ENCODE assay signal across 8 mouse cellular contexts in the genomic region with DNA sequence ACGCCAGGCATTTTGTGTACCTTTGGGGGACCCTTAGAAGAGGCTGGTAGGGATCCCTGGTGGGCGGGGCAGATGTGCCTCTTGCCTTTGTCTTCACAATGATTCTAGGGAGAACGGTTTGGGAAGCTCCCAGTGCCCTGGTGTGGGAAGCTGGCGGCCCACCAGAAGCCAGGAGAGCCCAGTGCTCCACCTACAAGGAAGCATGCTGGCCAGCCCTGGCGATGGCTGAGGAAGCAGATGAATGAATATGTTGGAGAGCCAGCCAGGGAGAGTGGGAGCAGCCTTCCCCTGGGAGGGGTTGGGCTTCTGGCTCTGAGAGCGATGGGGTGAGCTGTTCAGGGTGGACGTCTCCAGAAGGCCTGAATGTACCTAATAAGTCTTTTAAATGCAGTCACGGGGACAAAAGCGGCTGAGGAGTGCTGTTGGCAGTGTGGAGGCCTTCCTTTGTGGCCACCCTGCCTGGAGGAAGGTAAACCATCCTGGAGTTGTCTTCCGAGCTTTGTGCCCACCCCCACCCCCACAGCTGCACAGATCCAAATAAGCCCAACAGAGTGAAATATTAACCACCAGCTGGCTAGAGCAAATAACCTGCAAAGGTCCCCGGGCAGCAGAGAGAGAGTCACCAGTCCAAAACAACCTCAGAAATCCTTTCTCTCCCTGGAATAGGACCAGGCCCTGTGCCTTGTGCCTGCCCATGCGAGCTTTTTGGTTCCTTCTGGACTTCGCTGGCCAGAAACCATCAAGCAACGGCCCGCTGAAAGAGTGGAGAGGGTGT. TPM values are rescaled to one million over a fixed set of nuclear protein-coding genes. Genes with fewer than 3 reads are reported as not detected.
DNase-seq lines count a peak whose midpoint lies in the region; ATAC-seq lines count a peak whose summit lies in the region.

No protein-coding gene starts in this region.

- peaks cover 9% of the 10 kb centered on the region for H3K4me1 ChIP-seq in hindbrain, embryonic 11.5 days (replicated peaks; ENCODE audit: control insufficient read depth, insufficient read depth, low read length)
- H3K4me1 ChIP-seq in lung, embryonic 16.5 days (replicated peaks; ENCODE audit: control insufficient read depth, insufficient read depth, low read length), result peaks cover 33% of the 10 kb centered on the region

- peak overlapping the region; percentile 79 for H3K27ac ChIP-seq in hindbrain, embryonic 11.5 days (ENCODE audit: low read depth, low read length)
- peak overlapping the region; percentile 42; the same call in 1 of the 2 replicates for H3K27ac ChIP-seq in lung, embryonic 16.5 days (ENCODE audit: low read length)

- peak overlapping the region; percentile 66 for H3K4me3 ChIP-seq in hindbrain, embryonic 11.5 days (ENCODE audit: low read depth, low read length)
- peak overlapping the region; percentile 72 for H3K4me3 ChIP-seq in lung, embryonic 16.5 days (ENCODE audit: low read length)

- H3K4me2 ChIP-seq in hindbrain, embryonic 11.5 days (replicated peaks; ENCODE audit: low read depth, low read length), result peak overlapping the region; percentile 97
- H3K4me2 ChIP-seq in lung, embryonic 16.5 days (ENCODE audit: low read depth, low read length), result peak overlapping the region; percentile 92

- H3K9ac ChIP-seq in hindbrain, embryonic 11.5 days (ENCODE audit: low read depth, low read length), result peak overlapping the region; percentile 89
- H3K9ac ChIP-seq in lung, embryonic 16.5 days (ENCODE audit: low read length), result peak overlapping the region; percentile 81

- ATAC-seq in hindbrain, embryonic 11.5 days (ENCODE audit: low FRiP score), result peak; percentile 10; the same call in 1 of the 2 replicates
- ATAC-seq in lung, embryonic 16.5 days (ENCODE audit: low read depth), result 0 out of 2 replicates have a peak, but pooled peaks have one; percentile 11
- ATAC-seq in activated CD4-positive, CD25-positive, alpha-beta regulatory T cell, adult 4 months, result no peak

- no peaks in the 10 kb centered on the region for H3K9me3 ChIP-seq in hindbrain, embryonic 11.5 days (ENCODE audit: control insufficient read depth, low read length)
- H3K9me3 ChIP-seq in lung, embryonic 16.5 days (ENCODE audit: control insufficient read depth, low read length), result no peaks in the 10 kb centered on the region

- 22% methylated on average over 15 of the region's 15 CpGs for WGBS in hindbrain, embryonic 11.5 days
- 25% methylated on average over 15 of the region's 15 CpGs for whole genome bisulfite sequencing in lung, embryonic 16.5 days

- peaks cover 5% of the 10 kb centered on the region for H3K27me3 ChIP-seq in hindbrain, embryonic 11.5 days (ENCODE audit: control insufficient read depth, insufficient read depth, low read length)
- peaks cover 31% of the 10 kb centered on the region for H3K27me3 ChIP-seq in lung, embryonic 16.5 days (ENCODE audit: control insufficient read depth, insufficient read depth, low read depth, low read length)

- DNase-seq in urinary bladder, postnatal 25 days (ENCODE audit: low spot score), result peak; percentile 20
- DNase-seq in urinary bladder, postnatal 10 days (ENCODE audit: low spot score), result no peak
- peak; percentile 44 to 50 for DNase-seq in frontal cortex, postnatal 10 days (ENCODE audit: low spot score in 2 of 2)
- no peak for DNase-seq in hindbrain, embryonic 11.5 days (ENCODE audit: low spot score)
- peak; percentile 45 to 67 for DNase-seq in layer of hippocampus, postnatal 10 days (ENCODE audit: low spot score in 2 of 2)
- DNase-seq in right cerebral cortex, postnatal 14 days, result peak; percentile 35

- H3K36me3 ChIP-seq in hindbrain, embryonic 11.5 days (ENCODE audit: control insufficient read depth, insufficient read depth, low read length), result no peaks in the 10 kb centered on the region
- no peaks in the 10 kb centered on the region for H3K36me3 ChIP-seq in lung, embryonic 16.5 days (ENCODE audit: control insufficient read depth, insufficient read depth, low read length)

RNA-seq across cellular contexts. Expression of gene Fam20c, which starts 2.2 kb away (rescaled TPM):
- polyA plus RNA-seq in hindbrain, embryonic 11.5 days (2014; fragmentation: Nextera tagmentation; extraction: Ambion mirVana), result 26.4 and 27.9 TPM in 2 replicates
- total RNA-seq in layer of hippocampus, postnatal 10 days (2021), result 10 to 100 TPM; 49.9 to 51.5 TPM
- 4.0 and 5.6 TPM in 2 replicates for polyA plus RNA-seq in lung, embryonic 16.5 days (2015; fragmentation: Nextera tagmentation; extraction: Ambion mirVana)
- polyA plus RNA-seq in activated CD4-positive, CD25-positive, alpha-beta regulatory T cell, adult 4 months (2017; shearing (Covaris generic)), result not detected

Comparison
In these comparisons a context has a peak if more than half of its experiments do, and no peak if none do; other contexts are left out.
1. DNase-seq: peak in urinary bladder, postnatal 25 days (single experiment), frontal cortex, postnatal 10 days (2 of 2), layer of hippocampus, postnatal 10 days (2 of 2) and right cerebral cortex, postnatal 14 days (single experiment); none in urinary bladder, postnatal 10 days (single experiment) and hindbrain, embryonic 11.5 days (single experiment).